Mouse (Mus musculus) thymus, adult 2 months (tissue): ENCODE measurements around the gene Gm20696.
A peak's percentile ranks its signal among the peaks of the same experiment; 100 is the strongest.

ENCODE experiments used
- CTCF ChIP-seq: fragments of 200-500 bp; IDR thresholded peaks from 2 replicates; pipeline ENCODE4 v1.5.1; 2012; ENCODE audit warnings: mild to moderate bottlenecking, control low read depth, low read length, moderate library complexity, borderline replicate concordance; ENCODE audit not compliant: control insufficient read depth, poor library complexity, insufficient read depth; ENCODE audit errors: extremely low read depth
- POLR2A ChIP-seq: fragments of 200-500 bp; IDR thresholded peaks from 2 replicates; pipeline ENCODE4 v1.6.1; 2012; ENCODE audit warnings: mild to moderate bottlenecking, low read length, control low read depth, moderate library complexity; ENCODE audit not compliant: control insufficient read depth, poor library complexity, insufficient read depth; ENCODE audit errors: extremely low read depth

GRCm38 (mm10) chr6:99521641-99522358 lies 144.8 kb downstream of the Gm20696 start:
- 0 out of 2 replicates have a peak, but pooled peaks have one; percentile 9 for TF ChIP-seq CTCF
- TF ChIP-seq POLR2A, result no peak
